8 mouse cellular contexts compared by ENCODE assay signal in the genomic region with DNA sequence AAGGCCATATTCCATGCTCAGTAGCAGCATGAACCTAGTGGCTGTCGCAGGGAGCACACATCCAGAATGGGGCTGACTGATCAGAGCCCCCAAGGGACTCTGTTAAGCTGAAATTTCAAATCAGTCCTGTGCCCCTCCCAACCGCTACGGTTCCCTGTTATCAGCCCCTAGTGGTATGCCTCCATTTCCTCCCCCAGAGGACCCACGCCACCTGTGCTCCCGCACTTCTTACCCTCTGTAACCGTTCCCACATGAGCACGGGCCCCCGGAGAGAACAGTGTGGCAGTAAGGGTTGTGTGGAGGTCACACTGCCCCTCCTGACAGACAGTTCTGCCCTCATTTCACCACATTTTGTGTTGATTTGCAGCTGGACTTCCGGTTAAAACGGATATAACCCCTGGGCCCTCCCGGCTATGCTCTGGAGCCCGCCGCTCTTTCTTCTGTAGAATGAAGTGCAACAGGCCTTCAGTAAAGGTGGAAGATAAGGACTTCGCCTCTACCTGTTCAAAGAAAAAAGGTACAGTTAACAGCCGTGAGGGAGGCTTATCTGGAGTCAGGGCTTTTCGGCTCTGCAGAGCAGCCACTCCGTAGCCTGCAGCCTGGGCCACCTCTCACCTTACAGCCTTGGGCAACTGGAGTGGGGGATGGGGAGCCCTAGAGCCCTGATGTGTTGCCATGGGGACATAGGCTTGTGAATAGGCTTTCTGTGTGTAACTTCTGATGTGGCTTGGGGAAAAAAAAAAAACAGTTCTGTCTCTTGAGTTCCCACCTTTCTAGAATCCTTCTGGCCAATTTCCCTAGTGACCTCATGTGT.
DNase-seq lines count a peak whose midpoint lies in the region; ATAC-seq and TF ChIP-seq lines count a peak whose summit lies in the region.

No protein-coding gene starts in this region.

- H3K9me3 ChIP-seq in heart, embryonic 14.5 days (ENCODE audit: control insufficient read depth, low read length) = no peaks in the 10 kb centered on the region
- no peaks in the 10 kb centered on the region for H3K9me3 ChIP-seq in intestine, embryonic 15.5 days

- H3K36me3 ChIP-seq in heart, embryonic 14.5 days (ENCODE audit: control insufficient read depth, insufficient read depth, low read length) = peaks cover 10% of the 10 kb centered on the region
- H3K36me3 ChIP-seq in intestine, embryonic 15.5 days = no peaks in the 10 kb centered on the region

- H3K27me3 ChIP-seq in heart, embryonic 14.5 days (ENCODE audit: control insufficient read depth, insufficient read depth, low read length) = no peaks in the 10 kb centered on the region
- no peaks in the 10 kb centered on the region for H3K27me3 ChIP-seq in intestine, embryonic 15.5 days (replicated peaks)

- peak overlapping the region; percentile 42; the same call in 1 of the 2 replicates for H3K4me2 ChIP-seq in heart, embryonic 14.5 days (ENCODE audit: low read length)
- peak overlapping the region; percentile 9; the same call in 1 of the 2 replicates for H3K4me2 ChIP-seq in intestine, embryonic 15.5 days (replicated peaks)

- 29% methylated on average over 17 of the region's 17 CpGs for WGBS in heart, embryonic 14.5 days
- WGBS in intestine, embryonic 15.5 days = 33% methylated on average over 17 of the region's 17 CpGs

- DNase-seq in heart, postnatal 10 days = no peak
- peak; percentile 70 for DNase-seq in brain, embryonic 14.5 days (ENCODE audit: low read depth)
- DNase-seq in natural killer cell, adult 2 months (ENCODE audit: low spot score in 2 of 2) = peak; percentile 28
- no peak for DNase-seq in adrenal gland, postnatal 10 days
- no peak for DNase-seq in layer of hippocampus, adult 9-11 months
- DNase-seq in left cerebral cortex, adult 11 months (ENCODE audit: low spot score) = no peak

- peaks cover 7% of the 10 kb centered on the region in 2 experiments for H3K4me1 ChIP-seq in heart, embryonic 14.5 days (ENCODE audit: control insufficient read depth in 2 of 2, insufficient read depth in 2 of 2, low read length in 2 of 2)
- H3K4me1 ChIP-seq in intestine, embryonic 15.5 days (replicated peaks) = 0 out of 2 replicates have a peak, but pooled peaks cover 3% of the 10 kb centered on the region

- H3K4me3 ChIP-seq in heart, embryonic 14.5 days (ENCODE audit: control insufficient read depth in 1 of 2, insufficient read depth in 1 of 2, low read depth in 1 of 2, low read length in 2 of 2) = no peak overlapping the region; a peak in 1 of 4 replicates
- no peak overlapping the region for H3K4me3 ChIP-seq in intestine, embryonic 15.5 days (replicated peaks)

- no peak overlapping the region for H3K27ac ChIP-seq in heart, embryonic 14.5 days (replicated peaks in 1 of 2; ENCODE audit: control insufficient read depth in 1 of 2, insufficient read depth in 1 of 2, low read depth in 2 of 2, low read length in 2 of 2)
- no peak overlapping the region for H3K27ac ChIP-seq in intestine, embryonic 15.5 days

- intact Hi-C loops in heart, postnatal 10 days (cut with DNase I) = no loop called here

- no peak for TF ChIP-seq POLR2A in brain, embryonic 14.5 days (IDR thresholded peaks at IDR 0.05; ENCODE audit: borderline replicate concordance, extremely low read depth, insufficient read depth, insufficient read length, poor library complexity, severe bottlenecking)

- H3K9ac ChIP-seq in heart, embryonic 14.5 days (ENCODE audit: low read length) = no peak overlapping the region
- no peak overlapping the region for H3K9ac ChIP-seq in intestine, embryonic 15.5 days

- ATAC-seq in heart, embryonic 14.5 days (ENCODE audit: insufficient number of reproducible peaks, insufficient read depth, low FRiP score, low read depth) = no peak
- ATAC-seq in intestine, embryonic 15.5 days = peak; percentile 65

- no peak for TF ChIP-seq CTCF in brain, embryonic 14.5 days (IDR thresholded peaks at IDR 0.05; ENCODE audit: borderline replicate concordance, extremely low read depth, insufficient read depth, insufficient read length)

Comparison
In these comparisons a context has a peak if more than half of its experiments do, and no peak if none do; other contexts are left out.
1. DNase-seq: peak in brain, embryonic 14.5 days (single experiment) and natural killer cell, adult 2 months (2 of 2); none in heart, postnatal 10 days (0 of 2), adrenal gland, postnatal 10 days (single experiment), layer of hippocampus, adult 9-11 months (single experiment) and left cerebral cortex, adult 11 months (single experiment).